Mouse (Mus musculus) hindbrain, embryonic 16.5 days (tissue): ENCODE measurements at regions not wholly inside any gene's neighbourhood (a gene's known extent, or its start where the extent isn't known, plus 50 kb on each side); places are given as distances from the start of the nearest gene placed in this dataset.
A peak's percentile ranks its signal among the peaks of the same experiment; 100 is the strongest.
"Not testable (repeated sequence)": the region's sequence is repeated elsewhere in the genome, so short reads cannot be mapped to it uniquely, and the experiment has no call there.

Experiments used
- ATAC-seq: fragments of 200-750 bp; cut with Nextera tagmentation; 2 replicates; pipeline ENCODE4 v1.8.0; 2017; ENCODE audit warnings: moderate TSS enrichment, moderate library complexity
- H3K27ac ChIP-seq: fragments of 300-500 bp; sonication (generic); 2 replicates; pipeline ENCODE4 v1.5.1; 2014; ENCODE audit warnings: low read depth, mild to moderate bottlenecking, control low read depth, low read length, moderate library complexity
- H3K27me3 ChIP-seq: fragments of 300-500 bp; sonication (generic); replicated peaks from 2 replicates; pipeline ENCODE4 v1.6.1; 2014; ENCODE audit warnings: low read length; ENCODE audit not compliant: control insufficient read depth, insufficient read depth
- H3K36me3 ChIP-seq: fragments of 300-500 bp; sonication (generic); 2 replicates; pipeline ENCODE4 v1.6.1; 2014; ENCODE audit warnings: mild to moderate bottlenecking, low read length, moderate library complexity, mixed read lengths; ENCODE audit not compliant: control insufficient read depth, insufficient read depth
- H3K4me1 ChIP-seq: fragments of 300-500 bp; sonication (generic); 2 replicates; pipeline ENCODE4 v1.6.1; 2014; ENCODE audit warnings: low read depth, low read length; ENCODE audit not compliant: control insufficient read depth, insufficient read depth
- H3K4me2 ChIP-seq: fragments of 300-500 bp; sonication (generic); 2 replicates; pipeline ENCODE4 v1.6.1; 2014; ENCODE audit warnings: mild to moderate bottlenecking, low read length, control low read depth, moderate library complexity
- H3K4me3 ChIP-seq: fragments of 300-500 bp; sonication (generic); 2 replicates; pipeline ENCODE4 v1.5.1; 2014; ENCODE audit warnings: mild to moderate bottlenecking, low read length, control low read depth, moderate library complexity
- H3K9ac ChIP-seq: fragments of 300-500 bp; sonication (generic); 2 replicates; pipeline ENCODE4 v1.6.1; 2014; ENCODE audit warnings: low read depth, mild to moderate bottlenecking, control low read depth, low read length, moderate library complexity
- H3K9me3 ChIP-seq: fragments of 300-500 bp; sonication (generic); 2 replicates; pipeline ENCODE4 v1.6.1; 2014; ENCODE audit warnings: mild to moderate bottlenecking, low read length, moderate library complexity; ENCODE audit not compliant: control insufficient read depth
- WGBS: fragments of 180-500 bp; shearing (Covaris S2); extraction: QIAGEN DNeasy Blood & Tissue Kit; methylation state at CpG from one replicate; pipeline ENCODE4 v1.1.7; 2014; 5-methylcytosine and 5-hydroxymethylcytosine counted together

- H3K9me3 ChIP-seq, H3K27ac ChIP-seq, H3K27me3 ChIP-seq, H3K9ac ChIP-seq, H3K36me3 ChIP-seq, H3K4me1 ChIP-seq: not testable (repeated sequence)
- Histone ChIP-seq H3K4me2 (peak overlapping the region; percentile 48), H3K4me3 (peak overlapping the region; percentile 24; the same call in 1 of the 2 replicates)
- 3% methylated on average over 16 of the region's 17 CpGs for WGBS
- peak; percentile 93 for ATAC-seq
These were observed 120.7 kb downstream of the Map1s start for GRCm38 (mm10) chr8:71026424-71026890.

GRCm38 (mm10) chr8:71028564-71028963 is 122.8 kb downstream of the Map1s start:
- not testable (repeated sequence) for H3K4me3 ChIP-seq, H3K4me1 ChIP-seq, H3K9ac ChIP-seq, H3K9me3 ChIP-seq, H3K27ac ChIP-seq, ATAC-seq, H3K36me3 ChIP-seq, H3K27me3 ChIP-seq, H3K4me2 ChIP-seq
- 84% methylated on average over 2 of the region's 2 CpGs for WGBS
